Mouse (Mus musculus) forebrain, postnatal 0 days (tissue): ENCODE results near the gene Inpp5a. TPM values are rescaled to one million over a fixed set of nuclear protein-coding genes. Genes with fewer than 3 reads are reported as not detected.

Experiments
- ATAC-seq: fragments of 200-750 bp; cut with Nextera tagmentation; 2 replicates; pipeline ENCODE4 v1.8.0; 2017; ENCODE audit warnings: mild to moderate bottlenecking, moderate library complexity
- DNase-seq: peaks from one replicate; pipeline ENCODE4 v3.0.0-alpha.2; 2015
- H3K27ac ChIP-seq: fragments of 300-500 bp; sonication (generic); 2 replicates; pipeline ENCODE4 v1.5.1; 2014; ENCODE audit warnings: low read depth, mild to moderate bottlenecking, antibody characterized with exemption, low read length, moderate library complexity, mixed read lengths
- H3K27me3 ChIP-seq: fragments of 300-500 bp; sonication (generic); 2 replicates; pipeline ENCODE4 v1.6.1; 2014; ENCODE audit warnings: mild to moderate bottlenecking, low read length, mixed read lengths; ENCODE audit not compliant: insufficient read depth
- H3K36me3 ChIP-seq: fragments of 300-500 bp; sonication (generic); 2 replicates; pipeline ENCODE4 v1.6.1; 2014; ENCODE audit warnings: mild to moderate bottlenecking, moderate library complexity; ENCODE audit not compliant: insufficient read depth
- H3K4me1 ChIP-seq: fragments of 300-500 bp; sonication (generic); 2 replicates; pipeline ENCODE4 v1.6.1; 2014; ENCODE audit warnings: antibody characterized with exemption; ENCODE audit not compliant: insufficient read depth
- H3K4me2 ChIP-seq: fragments of 300-500 bp; sonication (generic); 2 replicates; pipeline ENCODE4 v1.6.1; 2014; ENCODE audit warnings: low read depth, mild to moderate bottlenecking, moderate library complexity
- H3K4me3 ChIP-seq: fragments of 300-500 bp; sonication (generic); 2 replicates; pipeline ENCODE4 v1.5.1; 2014; ENCODE audit warnings: low read depth, low read length, mixed read lengths
- H3K9ac ChIP-seq: fragments of 300-500 bp; sonication (generic); 2 replicates; pipeline ENCODE4 v1.6.1; 2014; ENCODE audit warnings: mild to moderate bottlenecking
- H3K9me3 ChIP-seq: fragments of 300-500 bp; sonication (generic); 2 replicates; pipeline ENCODE4 v1.6.1; 2016; ENCODE audit warnings: low read length
- CTCF ChIP-seq: sonication (generic); IDR thresholded peaks from 2 replicates; pipeline ENCODE4 v1.5.1; 2016; ENCODE audit warnings: antibody characterized with exemption, control low read depth, low read depth
- WGBS: fragments of 180-500 bp; shearing (Covaris S2); extraction: QIAGEN DNeasy Blood & Tissue Kit; methylation state at CpG from one replicate; pipeline ENCODE4 v1.1.7; 2014; 5-methylcytosine and 5-hydroxymethylcytosine counted together
- polyA plus RNA-seq: library from polyadenylated mRNA; unstranded; fragments of >200 nt; fragmentation: Nextera tagmentation; extraction: Ambion mirVana; gene quantifications from 2 replicates; pipeline ENCODE4 v1.2.1, GENCODE M21; 2015
- total RNA-seq: library from RNA; depleted of rRNA; stranded (reverse); fragments of >200 nt; gene quantifications from 2 replicates; pipeline ENCODE4 v1.2.3, GENCODE M21; 2014

Inpp5a gene
- total and polyA plus RNA-seq, 2 experiments from 2014 or later: 8.8 to 16.3 TPM

DNA sequence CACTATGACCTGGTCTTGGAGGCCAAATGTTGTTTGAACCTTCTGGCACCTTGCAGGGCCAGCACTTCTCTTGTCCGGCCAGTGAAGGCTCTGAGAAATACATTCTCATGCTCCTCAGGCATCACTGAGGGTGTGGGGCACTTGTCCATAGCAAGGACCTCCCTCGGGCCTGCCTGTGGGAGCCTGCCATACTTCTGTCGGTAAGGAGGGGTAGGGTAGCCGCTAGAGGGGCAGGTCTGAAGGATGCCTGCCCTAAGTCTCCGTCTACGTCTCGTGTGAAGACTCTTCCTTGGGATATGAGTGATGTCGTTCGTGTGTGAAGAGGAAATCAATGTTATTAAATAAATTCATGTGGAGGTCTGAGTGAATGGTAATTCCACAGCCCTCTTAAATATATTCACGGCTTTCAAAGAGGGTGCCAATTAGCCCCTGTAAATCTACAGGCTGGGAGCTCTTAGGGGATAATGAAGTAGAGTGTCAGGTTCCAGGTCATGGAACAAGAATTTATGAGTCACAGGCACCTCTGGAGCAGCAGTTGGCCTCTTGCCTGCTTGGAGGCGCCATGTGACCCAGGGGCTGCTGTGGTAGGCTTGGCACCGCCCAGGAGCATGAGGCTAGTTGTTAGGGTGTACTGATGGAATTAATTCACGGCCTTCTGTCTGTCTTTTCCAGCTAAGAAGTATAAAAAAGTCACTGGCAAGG, 127.2 kb downstream of the Inpp5a start:
- no peak overlapping the region for H3K27ac ChIP-seq
- 32% methylated on average over 13 of the region's 13 CpGs for WGBS
- no peak overlapping the region for H3K9ac ChIP-seq
- H3K27me3 ChIP-seq: no peaks in the 10 kb centered on the region
- ATAC-seq (peak; percentile 40), DNase-seq (no peak)
- no peak overlapping the region for H3K4me3 ChIP-seq
- H3K36me3 ChIP-seq: no peaks in the 10 kb centered on the region; the same call in 1 of the 2 replicates
- no peak for TF ChIP-seq CTCF
- H3K4me2 ChIP-seq: no peak overlapping the region
- H3K9me3 ChIP-seq: no peaks in the 10 kb centered on the region
- no peaks in the 10 kb centered on the region for H3K4me1 ChIP-seq

DNA sequence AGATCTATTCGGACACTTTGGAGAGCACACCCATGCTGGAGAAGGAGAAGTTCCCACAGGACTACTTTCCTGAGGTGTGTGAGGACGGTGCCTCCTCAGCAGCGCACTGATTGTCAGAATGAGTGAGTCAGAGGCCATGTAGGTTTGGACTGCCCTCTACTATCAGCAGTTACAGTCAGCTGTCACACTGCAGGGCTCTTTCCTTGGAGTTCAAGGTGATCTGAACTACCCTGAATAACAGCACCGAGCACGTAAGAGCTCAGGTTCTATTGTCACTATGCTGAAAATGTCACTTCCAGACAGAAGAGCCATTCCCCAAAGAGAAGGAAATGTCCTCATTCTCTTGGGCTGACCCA, 127.7 kb downstream of the Inpp5a start:
- DNase-seq (no peak), ATAC-seq (no peak)
- no peaks in the 10 kb centered on the region for H3K9me3 ChIP-seq
- no peaks in the 10 kb centered on the region for H3K4me1 ChIP-seq
- no peaks in the 10 kb centered on the region; the same call in 1 of the 2 replicates for H3K36me3 ChIP-seq
- no peak overlapping the region for H3K4me3 ChIP-seq
- no peak overlapping the region for H3K4me2 ChIP-seq
- TF ChIP-seq CTCF: no peak
- H3K9ac ChIP-seq: no peak overlapping the region
- no peak overlapping the region for H3K27ac ChIP-seq
- WGBS: 88% methylated on average over 5 of the region's 5 CpGs
- no peaks in the 10 kb centered on the region for H3K27me3 ChIP-seq

DNA sequence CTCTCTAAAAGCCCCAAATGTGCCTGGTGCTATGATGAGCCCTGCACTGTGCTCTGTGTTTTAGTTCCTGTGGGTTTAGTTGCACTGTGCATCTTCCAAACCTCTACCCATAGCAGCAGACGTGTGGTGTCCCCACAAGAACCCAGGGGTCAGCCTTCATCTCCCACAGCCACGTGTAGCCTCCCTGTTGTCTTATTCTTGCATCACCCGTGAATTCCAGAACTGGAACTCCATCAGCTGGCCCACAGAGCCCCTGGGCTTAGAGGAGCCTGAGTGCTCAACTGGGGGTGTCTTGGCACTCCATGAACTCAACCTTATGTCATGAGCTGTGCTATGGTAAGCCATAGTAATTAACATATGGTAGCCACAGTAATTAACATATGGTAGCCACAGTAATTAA, 129.4 kb downstream of the Inpp5a start:
- H3K36me3 ChIP-seq: no peaks in the 10 kb centered on the region; the same call in 1 of the 2 replicates
- WGBS: 55% methylated on average over 3 of the region's 3 CpGs
- no peak overlapping the region for H3K9ac ChIP-seq
- no peaks in the 10 kb centered on the region for H3K9me3 ChIP-seq
- no peaks in the 10 kb centered on the region for H3K4me1 ChIP-seq
- H3K27me3 ChIP-seq: no peaks in the 10 kb centered on the region
- no peak for DNase-seq
- H3K4me3 ChIP-seq: no peak overlapping the region
- H3K27ac ChIP-seq: no peak overlapping the region
- TF ChIP-seq CTCF: no peak
- no peak for ATAC-seq
- H3K4me2 ChIP-seq: no peak overlapping the region

DNA sequence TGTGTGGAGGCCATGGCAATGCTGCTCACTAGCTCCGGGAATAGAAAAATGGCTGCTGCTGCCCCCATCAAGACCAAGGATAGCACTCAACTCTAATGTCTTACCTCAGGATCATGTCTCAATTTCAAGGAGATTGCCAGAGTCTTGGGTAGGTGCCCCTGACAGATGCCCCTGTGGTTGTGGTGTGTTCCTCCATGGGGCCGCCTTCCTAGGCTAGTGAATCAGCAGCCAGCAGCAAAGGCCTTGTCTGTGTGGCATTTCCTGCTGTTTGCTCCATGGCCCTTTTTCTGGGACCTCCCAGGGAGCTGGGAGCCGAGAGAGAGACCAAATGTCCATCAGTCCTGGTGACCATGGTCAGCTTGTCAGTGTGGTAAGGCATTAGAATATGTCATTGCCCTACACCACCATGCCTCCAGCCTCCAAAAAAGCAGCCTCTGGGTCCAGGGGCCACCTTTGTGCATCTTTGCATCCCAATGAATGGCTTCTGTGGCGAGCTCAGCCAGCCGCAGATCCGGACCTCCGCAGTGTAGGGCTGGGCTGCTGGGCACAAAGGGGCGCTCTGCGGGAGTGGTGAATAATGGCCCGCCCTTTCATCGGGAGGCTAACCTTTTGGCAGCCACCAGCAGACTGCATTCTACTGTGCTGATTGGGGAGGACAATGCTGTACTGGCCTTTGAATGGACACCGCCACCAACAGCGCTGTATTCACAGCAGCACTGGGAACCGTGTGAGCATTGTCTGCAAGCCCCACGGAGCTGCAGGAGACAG, 139.6 kb downstream of the Inpp5a start:
- ATAC-seq: peak; percentile 84
- TF ChIP-seq CTCF: no peak
- peaks cover 5% of the 10 kb centered on the region; the same call in 1 of the 2 replicates for H3K36me3 ChIP-seq
- H3K27me3 ChIP-seq: no peaks in the 10 kb centered on the region
- WGBS: 19% methylated on average over 15 of the region's 15 CpGs
- no peaks in the 10 kb centered on the region for H3K4me1 ChIP-seq
- H3K9me3 ChIP-seq: no peaks in the 10 kb centered on the region
- H3K4me2 ChIP-seq: no peak overlapping the region
- H3K9ac ChIP-seq: no peak overlapping the region
- DNase-seq: peak; percentile 26
- no peak overlapping the region for H3K27ac ChIP-seq
- no peak overlapping the region for H3K4me3 ChIP-seq

DNA sequence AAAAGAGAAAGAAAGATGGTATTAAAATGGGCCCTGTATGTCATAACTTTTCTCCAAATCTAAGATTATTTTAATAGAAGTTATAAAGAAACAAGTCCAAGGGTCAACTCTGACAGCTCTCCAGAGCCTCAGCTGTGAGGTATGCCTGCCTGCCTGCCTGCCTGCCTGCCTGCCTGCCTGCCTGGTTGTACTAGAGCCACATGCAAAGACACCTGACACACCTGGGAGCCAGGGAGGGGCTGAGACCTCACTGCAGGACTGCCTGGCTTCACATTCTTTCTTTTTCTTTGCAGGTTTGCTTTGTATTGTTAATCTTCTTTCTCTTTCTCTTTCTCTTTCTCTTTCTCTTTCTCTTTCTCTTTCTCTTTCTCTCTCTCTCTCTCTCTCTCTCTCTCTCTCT, 140.3 kb downstream of the Inpp5a start:
- H3K9ac ChIP-seq: no peak overlapping the region
- peaks cover 5% of the 10 kb centered on the region; the same call in 1 of the 2 replicates for H3K36me3 ChIP-seq
- no peak overlapping the region for H3K4me3 ChIP-seq
- no peak for DNase-seq
- TF ChIP-seq CTCF: no peak
- H3K27me3 ChIP-seq: no peaks in the 10 kb centered on the region
- H3K27ac ChIP-seq: no peak overlapping the region
- H3K9me3 ChIP-seq: no peaks in the 10 kb centered on the region
- H3K4me1 ChIP-seq: no peaks in the 10 kb centered on the region
- ATAC-seq: no peak
- no peak overlapping the region for H3K4me2 ChIP-seq

DNA sequence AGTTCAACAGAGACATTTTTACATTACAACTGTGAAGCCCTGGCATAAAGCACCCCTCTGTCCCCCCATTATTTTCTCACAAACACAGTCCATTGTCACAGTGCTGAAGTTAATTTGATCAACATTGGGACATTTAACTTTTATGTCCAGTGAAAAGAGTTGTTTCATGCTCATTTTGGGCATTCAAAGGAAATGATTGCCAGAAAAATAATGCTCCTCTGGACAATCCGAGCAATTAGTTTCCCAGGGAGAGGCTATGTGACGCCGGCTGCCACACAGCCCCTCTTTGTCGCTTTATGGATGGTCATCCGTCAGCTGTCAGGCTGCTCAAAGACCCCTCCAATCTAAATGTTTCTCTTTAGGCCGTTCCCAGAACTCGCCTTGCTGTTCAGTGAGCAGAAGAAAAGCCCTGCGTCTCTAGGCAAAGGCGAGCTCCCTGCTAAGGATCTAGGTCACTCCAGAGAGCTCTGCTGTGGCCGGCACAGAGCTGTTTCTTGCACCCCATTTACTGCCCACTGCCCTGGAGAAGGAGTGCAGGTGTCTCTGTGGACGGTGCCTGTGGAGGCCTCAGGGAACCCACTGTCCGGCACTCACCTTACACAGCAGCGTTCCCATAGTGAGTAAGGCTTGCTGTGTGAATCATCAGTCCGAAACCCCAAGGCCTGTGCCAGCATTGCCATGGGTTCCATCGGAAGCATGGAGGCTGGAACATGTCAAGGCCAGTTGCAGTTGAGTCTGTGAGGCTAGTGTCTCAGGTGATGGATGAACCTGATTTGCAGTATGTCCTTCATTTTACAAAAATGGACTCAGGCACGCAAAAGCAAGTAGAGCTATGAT, 141.9 kb downstream of the Inpp5a start:
- TF ChIP-seq CTCF: no peak
- H3K36me3 ChIP-seq: peaks cover 5% of the 10 kb centered on the region; the same call in 1 of the 2 replicates
- H3K9ac ChIP-seq: no peak overlapping the region
- no peaks in the 10 kb centered on the region for H3K4me1 ChIP-seq
- H3K4me2 ChIP-seq: no peak overlapping the region
- no peak overlapping the region for H3K4me3 ChIP-seq
- peak; percentile 76 for ATAC-seq
- DNase-seq: peak; percentile 26
- no peaks in the 10 kb centered on the region for H3K27me3 ChIP-seq
- WGBS: 30% methylated on average over 16 of the region's 16 CpGs
- no peak overlapping the region for H3K27ac ChIP-seq
- no peaks in the 10 kb centered on the region for H3K9me3 ChIP-seq

DNA sequence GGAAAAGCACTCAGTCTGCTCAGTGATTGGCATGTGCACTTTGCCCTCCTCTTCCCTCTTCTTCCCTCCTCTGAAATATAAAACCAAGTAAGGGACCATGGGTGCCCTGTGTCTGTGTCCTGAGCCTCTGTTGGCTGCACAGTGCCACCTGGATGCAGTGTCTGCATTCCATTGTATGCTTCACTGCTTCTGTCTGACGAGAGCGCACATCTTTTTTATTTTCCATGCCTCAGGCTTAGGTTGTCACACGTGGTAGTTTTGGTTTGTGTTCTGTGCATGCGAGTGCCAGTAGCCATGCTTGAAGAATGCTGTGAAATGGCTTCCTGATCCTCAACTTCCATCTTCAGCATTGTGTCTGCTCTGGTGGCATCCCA, 142.5 kb downstream of the Inpp5a start:
- H3K36me3 ChIP-seq: peaks cover 5% of the 10 kb centered on the region; the same call in 1 of the 2 replicates
- no peaks in the 10 kb centered on the region for H3K9me3 ChIP-seq
- 66% methylated on average over 4 of the region's 4 CpGs for WGBS
- H3K27ac ChIP-seq: no peak overlapping the region
- H3K9ac ChIP-seq: no peak overlapping the region
- TF ChIP-seq CTCF: no peak
- H3K4me3 ChIP-seq: no peak overlapping the region
- ATAC-seq (no peak), DNase-seq (no peak)
- no peaks in the 10 kb centered on the region for H3K27me3 ChIP-seq
- H3K4me2 ChIP-seq: no peak overlapping the region
- H3K4me1 ChIP-seq: no peaks in the 10 kb centered on the region
